Mouse (Mus musculus) E14TG2a.4 (cell line): ENCODE measurements around the gene Mkrn2.
"Not testable (repeated sequence)": the region's sequence is repeated elsewhere in the genome, so short reads cannot be mapped to it uniquely, and the experiment has no call there.

Experiments
- H3K27me3 ChIP-seq: 2 replicates; pipeline ENCODE4 v1.6.1; 2014; ENCODE audit warnings: low read length, control low read depth; ENCODE audit not compliant: insufficient read depth
- H3K36me3 ChIP-seq: 2 replicates; pipeline ENCODE4 v1.6.1; 2014; ENCODE audit warnings: low read length, control low read depth; ENCODE audit not compliant: insufficient read depth
- H3K4me1 ChIP-seq: replicated peaks from 2 replicates; pipeline ENCODE4 v1.6.1; 2014; ENCODE audit warnings: low read depth, low read length, control low read depth
- H3K4me3 ChIP-seq: replicated peaks from 2 replicates; pipeline ENCODE4 v1.5.1; 2014; ENCODE audit warnings: mild to moderate bottlenecking, low read length
- H3K9me3 ChIP-seq: 2 replicates; pipeline ENCODE4 v1.6.1; 2014; ENCODE audit warnings: low read length, control low read depth
- CTCF ChIP-seq: conservative IDR thresholded peaks from 2 replicates; pipeline ENCODE4 v1.5.1; 2014; ENCODE audit warnings: low read length
- NANOG ChIP-seq: IDR thresholded peaks from 2 replicates; pipeline ENCODE4 v1.6.1; 2014; ENCODE audit warnings: borderline replicate concordance, low read length, mixed read lengths
- POU5F1 ChIP-seq: IDR thresholded peaks from 2 replicates; pipeline ENCODE4 v1.6.1; 2014; ENCODE audit warnings: low read length, borderline replicate concordance

The Mkrn2 gene

GRCm38 (mm10) chr6:115620942-115621341 lies 19.2 kb downstream of the Mkrn2 start:
- Histone ChIP-seq H3K4me3 (no peak overlapping the region), H3K4me1 (peaks cover 40% of the 10 kb centered on the region), H3K36me3 (peaks cover 100% of the 10 kb centered on the region), H3K9me3 (0 out of 2 replicates have a peak, but pooled peaks cover 5% of the 10 kb centered on the region), H3K27me3 (no peaks in the 10 kb centered on the region)
- no peak for TF ChIP-seq POU5F1
- TF ChIP-seq CTCF, result no peak
- no peak for TF ChIP-seq NANOG

- H3K9me3 ChIP-seq, result no peaks in the 10 kb centered on the region
- H3K4me3 ChIP-seq, result no peak overlapping the region
- peaks cover 99% of the 10 kb centered on the region for H3K36me3 ChIP-seq
- no peak for TF ChIP-seq CTCF
- no peak for TF ChIP-seq POU5F1
- no peak for TF ChIP-seq NANOG
- H3K27me3 ChIP-seq, result no peaks in the 10 kb centered on the region
- peaks cover 13% of the 10 kb centered on the region for H3K4me1 ChIP-seq
Measured at GRCm38 (mm10) chr6:115626121-115626520, 24.4 kb downstream of the Mkrn2 start.

- no peak overlapping the region for H3K4me3 ChIP-seq
- no peak for TF ChIP-seq POU5F1
- TF ChIP-seq CTCF, result no peak
- no peak for TF ChIP-seq NANOG
- no peaks in the 10 kb centered on the region for H3K9me3 ChIP-seq
- H3K4me1 ChIP-seq, result 0 out of 2 replicates have a peak, but pooled peaks cover 6% of the 10 kb centered on the region
- H3K27me3 ChIP-seq, result no peaks in the 10 kb centered on the region
- peaks cover 98% of the 10 kb centered on the region for H3K36me3 ChIP-seq
Measured at GRCm38 (mm10) chr6:115631056-115631795, 29.5 kb downstream of the Mkrn2 start.

GRCm38 (mm10) chr6:115634015-115634414 lies 32.3 kb downstream of the Mkrn2 start:
- no peaks in the 10 kb centered on the region for H3K27me3 ChIP-seq
- TF ChIP-seq CTCF, result no peak
- no peak for TF ChIP-seq POU5F1
- TF ChIP-seq NANOG, result no peak
- H3K4me1 ChIP-seq, result 0 out of 2 replicates have a peak, but pooled peaks cover 6% of the 10 kb centered on the region
- peaks cover 96% of the 10 kb centered on the region for H3K36me3 ChIP-seq
- no peaks in the 10 kb centered on the region for H3K9me3 ChIP-seq
- H3K4me3 ChIP-seq, result no peak overlapping the region

GRCm38 (mm10) chr6:115638188-115638587 lies 36.5 kb downstream of the Mkrn2 start:
- H3K27me3 ChIP-seq, H3K4me1 ChIP-seq, H3K9me3 ChIP-seq, H3K4me3 ChIP-seq: not testable (repeated sequence)
- peaks cover 90% of the 10 kb centered on the region for H3K36me3 ChIP-seq

- no peak for TF ChIP-seq CTCF
- TF ChIP-seq POU5F1, result no peak
- TF ChIP-seq NANOG, result no peak
Measured at GRCm38 (mm10) chr6:115643315-115643714, 41.6 kb downstream of the Mkrn2 start.

GRCm38 (mm10) chr6:115649792-115650365 lies 48.2 kb downstream of the Mkrn2 start:
- TF ChIP-seq NANOG (no peak), CTCF (no peak), POU5F1 (no peak)
- Histone ChIP-seq H3K4me3 (0 out of 2 replicates have a peak overlapping the region, but pooled peaks have one; percentile 14), H3K27me3 (no peaks in the 10 kb centered on the region), H3K4me1 (peaks cover 99% of the 10 kb centered on the region), H3K9me3 (no peaks in the 10 kb centered on the region), H3K36me3 (peaks cover 6% of the 10 kb centered on the region)

More at GRCm38 (mm10) chr6:115643315-115643714, 41.6 kb downstream of the Mkrn2 start:
- peaks cover 48% of the 10 kb centered on the region for H3K4me1 ChIP-seq
- H3K9me3 ChIP-seq, result no peaks in the 10 kb centered on the region
- H3K4me3 ChIP-seq, result no peak overlapping the region
- H3K36me3 ChIP-seq, result peaks cover 50% of the 10 kb centered on the region
- no peaks in the 10 kb centered on the region for H3K27me3 ChIP-seq

GRCm38 (mm10) chr6:115650476-115651427 lies 49.0 kb downstream of the Mkrn2 start:
- Histone ChIP-seq H3K36me3 (peaks cover 6% of the 10 kb centered on the region), H3K9me3 (no peaks in the 10 kb centered on the region), H3K4me3 (peak overlapping the region; percentile 55), H3K27me3 (no peaks in the 10 kb centered on the region), H3K4me1 (peaks cover 98% of the 10 kb centered on the region)
- no peak for TF ChIP-seq POU5F1
- TF ChIP-seq CTCF, result no peak
- no peak; the same call in 1 of the 2 replicates for TF ChIP-seq NANOG
